Mouse (Mus musculus) G1E (cell line): ENCODE results near the gene Myadm. TPM values are rescaled to one million over a fixed set of nuclear protein-coding genes. Genes with fewer than 3 reads are reported as not detected.
A peak's percentile ranks its signal among the peaks of the same experiment; 100 is the strongest.

Experiments used
- ATAC-seq: 2 replicates; pipeline ENCODE4 v1.8.0; 2016; ENCODE audit warnings: mild to moderate bottlenecking; ENCODE audit not compliant: insufficient number of reproducible peaks, poor library complexity, low FRiP score, severe bottlenecking; ENCODE audit errors: extremely low read depth
- DNase-seq: peaks from one replicate; pipeline ENCODE4 v3.0.0; 2012; ENCODE audit warnings: low spot score
- H3K27me3 ChIP-seq: 2 replicates; pipeline ENCODE4 v1.6.1; 2012; ENCODE audit warnings: mild to moderate bottlenecking, low read length, inconsistent platforms; ENCODE audit not compliant: insufficient read depth
- H3K36me3 ChIP-seq: replicated peaks from 2 replicates; pipeline ENCODE3; 2012; ENCODE audit warnings: mild to moderate bottlenecking, inconsistent platforms
- H3K4me1 ChIP-seq: 2 replicates; pipeline ENCODE4 v1.6.1; 2012; ENCODE audit warnings: low read depth, low read length, inconsistent platforms, mixed read lengths; ENCODE audit not compliant: insufficient read depth
- H3K4me3 ChIP-seq: 2 replicates; pipeline ENCODE4 v1.5.1; 2012; ENCODE audit warnings: low read depth, mild to moderate bottlenecking, inconsistent platforms, low read length, moderate library complexity, mixed read lengths
- H3K9me3 ChIP-seq: replicated peaks from 2 replicates; pipeline ENCODE4 v1.6.1; 2012; ENCODE audit warnings: inconsistent platforms
- CTCF ChIP-seq: IDR thresholded peaks from 2 replicates; pipeline ENCODE4 v1.5.1; 2012; ENCODE audit warnings: low read depth, low read length, inconsistent platforms, mixed read lengths
- GATA1 ChIP-seq: IDR thresholded peaks from 2 replicates; pipeline ENCODE4 v1.6.1; 2012; ENCODE audit warnings: borderline replicate concordance, low read length, inconsistent platforms, mixed read lengths
- GATA2 ChIP-seq: IDR thresholded peaks from 2 replicates; pipeline ENCODE4 v1.6.1; 2012; ENCODE audit warnings: low read depth, low read length, inconsistent platforms, borderline replicate concordance
- POLR2AphosphoS5 ChIP-seq: IDR thresholded peaks from 2 replicates; pipeline ENCODE4 v1.6.1; 2012; ENCODE audit warnings: low read depth, low read length, inconsistent platforms; ENCODE audit not compliant: insufficient replicate concordance
- TAL1 ChIP-seq: conservative IDR thresholded peaks from 2 replicates; pipeline ENCODE4 v1.6.1; 2012; ENCODE audit warnings: low read depth, low read length, inconsistent platforms, mixed read lengths
- polyA plus RNA-seq: library from polyadenylated mRNA; stranded (reverse); fragments of >175 nt; gene quantifications from 2 replicates; pipeline ENCODE4 v1.2.3, GENCODE M21; 2012
- total RNA-seq, 2 experiments: library from RNA; stranded (forward) in 1 of 2; stranded (reverse) in 1 of 2; fragments of 200-1000 nt in 1 of 2; fragments of >200 nt in 1 of 2; fragmentation: Nextera tagmentation in 1 of 2; gene quantifications; 2 replicates each; pipeline ENCODE4 v1.2.3; 2014 to 2017

Gene Myadm
- total and polyA plus RNA-seq, 3 experiments, result 0.05 TPM; not detected in 2

- Histone ChIP-seq H3K4me3 (no peak overlapping the region), H3K36me3 (no peaks in the 10 kb centered on the region), H3K4me1 (no peaks in the 10 kb centered on the region), H3K27me3 (no peaks in the 10 kb centered on the region), H3K9me3 (no peaks in the 10 kb centered on the region)
- TF ChIP-seq GATA1 (no peak), TAL1 (no peak), GATA2 (no peak), POLR2AphosphoS5 (no peak), CTCF (no peak)
- no peak for ATAC-seq
- DNase-seq, result no peak
Measured at GRCm38 (mm10) chr7:3323826-3324225, 34.9 kb downstream of the Myadm start.

- Histone ChIP-seq H3K36me3 (no peaks in the 10 kb centered on the region), H3K9me3 (no peaks in the 10 kb centered on the region), H3K27me3 (no peaks in the 10 kb centered on the region), H3K4me3 (no peak overlapping the region), H3K4me1 (no peaks in the 10 kb centered on the region)
- DNase-seq, result no peak
- no peak for TF ChIP-seq POLR2AphosphoS5
- no peak for TF ChIP-seq GATA1
- no peak for TF ChIP-seq CTCF
- no peak for TF ChIP-seq GATA2
- no peak for TF ChIP-seq TAL1
- no peak for ATAC-seq
Measured at GRCm38 (mm10) chr7:3327961-3328360, 39.1 kb downstream of the Myadm start.

DNA sequence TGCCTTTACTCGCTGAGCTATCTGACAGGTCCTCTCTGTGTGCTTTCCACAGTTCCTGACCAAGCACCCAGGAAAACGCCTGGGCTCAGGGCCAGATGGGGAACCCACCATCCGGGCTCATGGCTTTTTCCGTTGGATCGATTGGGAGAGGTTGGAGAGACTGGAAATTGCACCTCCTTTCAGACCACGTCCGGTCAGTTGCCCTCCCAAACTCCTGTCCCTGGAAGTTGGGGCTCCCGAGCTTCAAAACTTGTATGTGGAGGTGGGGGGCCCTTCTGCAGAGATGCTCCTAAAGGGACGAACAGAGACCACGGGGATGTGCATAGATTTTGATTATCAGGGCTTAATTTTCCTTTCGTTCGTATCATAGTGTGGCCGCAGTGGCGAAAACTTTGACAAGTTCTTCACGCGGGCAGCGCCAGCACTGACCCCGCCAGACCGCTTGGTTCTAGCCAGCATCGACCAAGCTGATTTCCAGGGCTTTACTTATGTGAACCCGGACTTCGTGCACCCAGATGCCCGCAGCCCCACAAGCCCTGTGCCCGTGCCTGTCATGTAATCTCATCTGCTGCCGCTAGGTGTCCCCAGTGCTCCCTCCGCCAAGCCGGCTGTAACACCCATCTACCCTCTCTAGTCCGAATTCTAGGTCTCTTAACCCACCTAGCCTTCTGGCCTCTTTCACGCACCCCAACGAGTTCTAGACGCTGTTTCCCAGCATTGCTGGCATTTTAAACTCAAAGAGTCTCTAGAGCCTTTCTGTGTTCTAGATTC lies 41.1 kb downstream of the Myadm start:
- Histone ChIP-seq H3K36me3 (no peaks in the 10 kb centered on the region), H3K27me3 (no peaks in the 10 kb centered on the region), H3K9me3 (no peaks in the 10 kb centered on the region), H3K4me3 (no peak overlapping the region), H3K4me1 (no peaks in the 10 kb centered on the region)
- no peak for TF ChIP-seq GATA2
- TF ChIP-seq CTCF, result peak; percentile 67
- no peak for TF ChIP-seq POLR2AphosphoS5
- no peak for TF ChIP-seq TAL1
- TF ChIP-seq GATA1, result no peak
- peak; percentile 63 for ATAC-seq
- DNase-seq, result peak; percentile 40

GRCm38 (mm10) chr7:3331171-3331570 lies 42.3 kb downstream of the Myadm start:
- no peak for TF ChIP-seq CTCF
- TF ChIP-seq POLR2AphosphoS5, result no peak
- no peak for TF ChIP-seq GATA2
- no peak for TF ChIP-seq TAL1
- TF ChIP-seq GATA1, result no peak
- no peak overlapping the region for H3K4me3 ChIP-seq
- ATAC-seq, result no peak
- H3K9me3 ChIP-seq, result no peaks in the 10 kb centered on the region
- H3K27me3 ChIP-seq, result no peaks in the 10 kb centered on the region
- no peaks in the 10 kb centered on the region for H3K36me3 ChIP-seq
- no peaks in the 10 kb centered on the region for H3K4me1 ChIP-seq
- no peak for DNase-seq

DNA sequence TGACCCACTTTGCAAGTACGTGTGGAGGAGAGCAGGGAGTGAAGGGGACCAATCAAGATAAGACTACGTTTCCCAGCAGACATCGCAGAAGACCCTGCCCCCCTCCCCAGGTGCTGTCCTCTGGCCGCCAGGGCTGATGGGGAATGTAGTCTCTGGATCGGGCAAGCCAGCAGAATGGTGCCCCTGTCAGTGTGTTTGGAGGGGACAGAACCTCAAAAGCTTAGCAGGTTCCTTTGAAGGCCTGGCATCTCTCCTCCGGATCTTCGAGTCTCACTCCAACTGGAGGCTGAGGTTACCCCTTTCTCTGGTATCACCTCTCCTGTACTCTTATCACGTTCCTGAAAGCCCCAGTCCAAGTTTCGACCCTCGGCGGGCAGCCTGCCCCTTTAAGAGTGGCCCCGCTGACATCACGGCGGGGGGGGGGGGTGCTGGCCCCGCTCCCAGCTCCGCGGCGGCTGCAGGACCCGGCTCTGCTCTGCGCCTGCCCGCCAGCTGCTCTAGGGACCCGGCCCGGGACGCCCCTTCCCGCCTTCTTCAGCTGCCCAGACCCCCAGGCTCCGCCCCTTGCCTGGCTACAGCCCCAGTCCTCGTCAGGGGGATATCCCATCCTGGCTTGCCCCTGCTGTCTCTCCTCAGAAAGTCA lies 42.8 kb downstream of the Myadm start:
- Histone ChIP-seq H3K27me3 (no peaks in the 10 kb centered on the region), H3K9me3 (no peaks in the 10 kb centered on the region), H3K4me1 (no peaks in the 10 kb centered on the region), H3K36me3 (no peaks in the 10 kb centered on the region), H3K4me3 (no peak overlapping the region)
- DNase-seq, result no peak
- ATAC-seq, result no peak
- TF ChIP-seq GATA2, result no peak

DNA sequence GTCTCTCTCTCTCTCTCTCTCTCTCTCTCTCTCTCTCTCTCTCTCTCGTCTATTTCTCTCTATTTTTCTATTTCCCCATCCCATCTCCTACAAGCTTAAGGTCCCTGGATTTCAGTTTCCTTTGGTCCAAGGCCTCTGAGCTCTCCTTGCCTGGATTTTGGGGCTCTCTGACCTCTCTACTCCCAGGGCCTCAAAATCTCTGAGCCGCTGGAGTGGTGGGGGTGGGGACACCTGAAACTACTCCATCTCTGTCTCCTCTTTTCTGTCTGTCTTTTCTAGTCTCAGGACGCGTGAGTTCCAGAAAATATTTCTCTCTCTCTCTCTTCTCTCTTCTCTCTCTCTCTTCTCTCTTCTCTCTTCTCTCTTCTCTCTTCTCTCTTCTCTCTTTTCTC lies 43.3 kb downstream of the Myadm start:
- Histone ChIP-seq H3K36me3 (no peaks in the 10 kb centered on the region), H3K9me3 (no peaks in the 10 kb centered on the region), H3K27me3 (no peaks in the 10 kb centered on the region), H3K4me3 (no peak overlapping the region), H3K4me1 (no peaks in the 10 kb centered on the region)
- ATAC-seq (no peak), DNase-seq (no peak)
- no peak for TF ChIP-seq GATA1
- TF ChIP-seq CTCF, result no peak
- no peak for TF ChIP-seq TAL1
- TF ChIP-seq GATA2, result no peak
- TF ChIP-seq POLR2AphosphoS5, result no peak
